Mouse (Mus musculus) testis, adult 2 months (tissue): ENCODE data around the gene Foxe3.

Experiments used
- CTCF ChIP-seq: fragments of 200-500 bp; IDR thresholded peaks from 2 replicates; pipeline ENCODE4 v1.5.1; 2012; ENCODE audit warnings: low read depth, mild to moderate bottlenecking, inconsistent platforms, low read length, moderate library complexity; ENCODE audit not compliant: control insufficient read depth, insufficient read depth, insufficient replicate concordance
- POLR2A ChIP-seq: fragments of 200-500 bp; IDR thresholded peaks from 2 replicates; pipeline ENCODE4 v1.6.1; 2012; ENCODE audit warnings: low read depth, mild to moderate bottlenecking, inconsistent platforms, low read length, moderate library complexity; ENCODE audit not compliant: control insufficient read depth

DNA sequence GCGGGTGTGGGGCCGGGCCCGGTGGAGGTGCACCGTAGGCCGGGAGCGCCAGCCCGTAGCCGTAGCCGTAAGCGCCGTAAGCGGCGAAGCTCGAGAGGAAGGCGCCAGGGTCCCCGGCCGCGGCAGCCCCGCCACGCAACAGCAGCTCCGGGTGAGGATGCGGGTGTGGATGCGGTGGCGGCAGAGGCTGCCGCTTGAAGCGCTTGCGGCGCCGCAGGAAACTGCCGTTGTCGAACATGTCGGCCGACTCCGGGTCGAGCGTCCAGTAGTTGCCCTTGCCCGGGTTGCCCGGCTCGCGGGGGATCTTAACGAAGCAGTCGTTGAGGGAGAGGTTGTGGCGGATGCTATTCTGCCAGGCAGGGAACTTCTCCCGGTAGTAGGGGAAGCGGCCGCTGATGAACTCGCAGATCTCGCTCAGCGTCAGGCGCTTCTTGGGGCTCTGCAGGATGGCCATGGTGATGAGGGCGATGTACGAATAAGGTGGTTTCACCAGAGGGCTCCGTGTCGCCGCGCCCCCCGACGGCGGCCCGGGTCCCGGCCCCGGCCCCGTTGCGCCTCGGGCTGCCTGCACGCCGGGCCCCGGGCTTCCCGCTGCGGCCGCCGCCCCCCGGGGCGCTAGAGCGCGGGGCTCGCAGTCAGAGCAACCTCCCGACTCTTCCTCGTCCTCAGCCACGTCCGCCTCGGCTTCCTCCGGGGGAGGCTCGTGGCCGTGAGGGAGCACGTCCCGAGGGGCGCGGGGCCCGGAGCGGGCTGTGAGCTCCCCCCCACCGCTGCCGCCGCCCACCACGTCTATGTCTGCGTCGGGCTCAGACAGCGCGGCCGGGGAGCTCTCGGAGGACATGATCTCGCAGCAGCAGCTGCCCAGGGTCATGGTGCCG lies 17.6 kb downstream of the Foxe3 start:
- TF ChIP-seq CTCF (no peak), POLR2A (no peak)
